In the genomic region with DNA sequence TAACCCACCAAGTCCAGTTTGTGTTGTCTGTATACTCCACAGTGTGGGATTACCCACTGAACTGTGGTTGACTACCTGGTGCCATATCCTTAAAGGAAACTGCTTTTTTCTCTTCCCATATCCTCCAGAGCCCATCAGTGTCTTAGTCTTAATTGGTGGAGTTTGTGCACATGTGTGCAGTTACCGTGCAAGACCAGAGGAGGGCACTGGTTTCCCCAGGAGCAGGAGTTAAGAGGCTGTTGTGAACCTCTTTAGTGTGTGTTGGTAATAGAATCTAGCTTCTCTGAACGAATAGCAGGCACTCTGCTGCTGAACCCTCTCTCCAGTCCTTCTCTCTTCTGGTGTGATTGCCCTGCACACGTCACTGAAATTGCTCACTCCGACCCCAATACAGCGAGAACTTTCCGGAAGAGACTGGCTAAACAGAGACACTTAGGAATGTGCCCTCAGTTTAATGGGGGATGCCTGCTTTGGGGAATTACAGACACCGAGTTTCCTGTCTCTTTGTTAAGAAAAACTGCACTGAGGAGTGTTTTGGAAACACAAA, we compare ENCODE assay signal across 9 mouse cellular contexts. TPM values are rescaled to one million over a fixed set of nuclear protein-coding genes. Genes with fewer than 3 reads are reported as not detected.
DNase-seq lines count a peak whose midpoint lies in the region; TF ChIP-seq lines count a peak whose summit lies in the region.
"Had no signal": no experiment of that assay in that cellular context is flagged by ENCODE, and none has a peak within 500 bp of the region (broad histone marks: within the 10 kb centered on the region; RNA-seq: fewer than 3 reads in every experiment).

No protein-coding gene starts in this region.

- DNase-seq in layer of hippocampus, postnatal 10 days (ENCODE audit: low spot score in 2 of 2): peak; percentile 20 to 21
- no peak for DNase-seq in layer of hippocampus, postnatal 25 days (ENCODE audit: extremely low spot score in 1 of 2, low spot score in 1 of 2)
- peak; percentile 59 for DNase-seq in ES-E14 (ENCODE audit: low read depth, low spot score)
- DNase-seq in brain, adult 2 months (ENCODE audit: low read depth, low spot score): peak; percentile 8
- DNase-seq in kidney, postnatal 4 days: peak; percentile 59 to 66
- DNase-seq in neural tube, embryonic 10.5 days (ENCODE audit: extremely low spot score, low spot score): no peak
- DNase-seq in gastrocnemius, postnatal 14 days: no peak

- in situ Hi-C loops in ES-E14 (cut with MboI; ENCODE audit: low sequenced_read_pairs in 2 of 2, unreplicated experiment in 2 of 2): no loop called here

- H3K4me1 ChIP-seq in ES-E14 (ENCODE audit: control insufficient read depth in 2 of 2, insufficient read depth in 2 of 2, low read length in 2 of 2, poor library complexity in 1 of 2): peaks cover 0 to 4% of the 10 kb centered on the region in 2 experiments; a peak in 1 of 4 replicates
- H3K4me1 ChIP-seq: embryonic facial prominence, embryonic 15.5 days; midbrain, embryonic 15.5 days had no signal

- no peak overlapping the region for H3K27ac ChIP-seq in ES-E14 (ENCODE audit: insufficient read depth, low read depth, low read length, poor library complexity, severe bottlenecking)
- H3K27ac ChIP-seq: embryonic facial prominence, embryonic 15.5 days; midbrain, embryonic 15.5 days had no signal

- no peak overlapping the region for H3K4me3 ChIP-seq in ES-E14 (ENCODE audit: insufficient read depth in 1 of 2, low read depth in 1 of 2, low read length in 2 of 2, poor library complexity in 1 of 2, severe bottlenecking in 1 of 2)
- H3K4me3 ChIP-seq: embryonic facial prominence, embryonic 15.5 days; midbrain, embryonic 15.5 days had no signal

- no peak overlapping the region for H3K9ac ChIP-seq in ES-E14 (ENCODE audit: insufficient read depth, low read depth, low read length, poor library complexity, severe bottlenecking)
- H3K9ac ChIP-seq: embryonic facial prominence, embryonic 15.5 days; midbrain, embryonic 15.5 days had no signal

- intact Hi-C loops in gastrocnemius, postnatal 14 days (cut with DNase I; ENCODE audit: low total_unique reads): loop anchor here (10.0 kb wide), 1 partner anchor 103 kb away; no protein-coding TSS in a partner anchor

- H3K36me3 ChIP-seq in ES-E14 (ENCODE audit: control insufficient read depth, insufficient read depth, low read length, poor library complexity, severe bottlenecking): no peaks in the 10 kb centered on the region
- H3K36me3 ChIP-seq: embryonic facial prominence, embryonic 15.5 days; midbrain, embryonic 15.5 days had no signal

- H3K9me3 ChIP-seq in ES-E14 (ENCODE audit: control insufficient read depth, insufficient read depth, low read depth, low read length): no peaks in the 10 kb centered on the region
- H3K9me3 ChIP-seq: embryonic facial prominence, embryonic 15.5 days; midbrain, embryonic 15.5 days had no signal

TF ChIP-seq in ES-E14, 5 proteins besides CTCF, POLR2A, EP300 and RAD21:
- TF ChIP-seq CHD2 (IDR thresholded peaks at IDR 0.05; ENCODE audit: low read depth, low read length) (no peak), ZC3H11A (IDR thresholded peaks at IDR 0.05; ENCODE audit: borderline replicate concordance, low read depth, low read length) (peak; percentile 58)

RNA-seq across cellular contexts. Expression of a gene that starts 39.1 kb away (rescaled TPM):
- 10 to 100 TPM; 11.9 to 12.7 TPM for total RNA-seq in layer of hippocampus, postnatal 10 days (2021)
- total RNA-seq in layer of hippocampus, postnatal 25 days (2021): 1 to 10 TPM; 8.3 to 9.7 TPM
- 37.3 and 50.7 TPM in 2 replicates for total RNA-seq in ES-E14 (2012; rRNA removed)
- 1 to 10 TPM; 4.0 to 4.7 TPM for total RNA-seq in gastrocnemius, postnatal 14 days (2021)

Comparison
In these comparisons a context has a peak if more than half of its experiments do, and no peak if none do; other contexts are left out.
1. DNase-seq: peak in layer of hippocampus, postnatal 10 days (2 of 2), ES-E14 (single experiment), brain, adult 2 months (single experiment) and kidney, postnatal 4 days (2 of 2); none in layer of hippocampus, postnatal 25 days (0 of 2), neural tube, embryonic 10.5 days (single experiment) and gastrocnemius, postnatal 14 days (single experiment).